Mouse (Mus musculus): ENCODE data around the gene Tesk1. TPM values are rescaled to one million over a fixed set of nuclear protein-coding genes. Genes with fewer than 3 reads are reported as not detected.
A peak's percentile ranks its signal among the peaks of the same experiment; 100 is the strongest.
"Not testable (repeated sequence)": the region's sequence is repeated elsewhere in the genome, so short reads cannot be mapped to it uniquely, and the experiment has no call there.

The Tesk1 gene
- polyA plus RNA-seq, 1 experiment from 2014 or later: 12.7 TPM

DNA sequence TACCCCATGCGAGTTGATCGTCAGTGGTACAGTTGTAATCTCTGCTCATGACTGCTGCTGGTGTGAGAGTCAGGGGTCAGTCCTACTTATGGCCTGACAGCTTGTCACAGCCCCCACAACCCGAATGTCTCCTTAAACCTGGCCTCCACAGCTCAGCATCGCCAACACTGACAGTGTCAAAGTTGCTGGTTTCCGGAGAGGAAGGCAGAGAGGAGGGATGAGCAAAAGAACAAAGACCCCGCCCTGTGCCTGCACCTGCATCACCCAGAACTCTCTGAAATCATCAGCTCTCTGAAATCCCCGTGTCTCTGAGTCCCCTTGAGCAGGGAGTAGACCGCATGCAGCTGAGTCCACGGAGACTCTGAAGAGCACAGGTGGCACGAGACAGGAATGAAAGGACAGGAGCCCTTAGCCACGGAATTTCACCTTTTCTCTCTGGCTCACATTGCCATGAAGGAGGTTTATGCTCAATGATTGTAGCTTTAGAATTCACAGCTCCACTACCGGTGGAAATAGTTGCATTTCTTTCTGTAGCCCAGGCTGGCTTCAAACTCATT lies 41.9 kb downstream of the Tesk1 start, which contains the start of gene Sit1:
Sit1 (minus strand) TSS at position 200 of the 557 bp plus-strand sequence.
- H3K36me3 ChIP-seq: no peaks in the 10 kb centered on the region
- H3K27me3 ChIP-seq: 0 out of 2 replicates have a peak, but pooled peaks cover 4% of the 10 kb centered on the region
- H3K4me2 ChIP-seq (replicated peaks): no peak within 1 kb of the TSS
- H3K4me3 ChIP-seq: no peak within 1 kb of the TSS
- H3K9me3 ChIP-seq: no peaks in the 10 kb centered on the region
- no peak for ATAC-seq (ENCODE audit: low FRiP score, low read depth)
- no peaks in the 10 kb centered on the region for H3K4me1 ChIP-seq
- no peak within 1 kb of the TSS for H3K9ac ChIP-seq (replicated peaks)
- no peak within 1 kb of the TSS for H3K27ac ChIP-seq (replicated peaks)
- WGBS: 61% methylated on average over 12 of the region's 12 CpGs

DNA sequence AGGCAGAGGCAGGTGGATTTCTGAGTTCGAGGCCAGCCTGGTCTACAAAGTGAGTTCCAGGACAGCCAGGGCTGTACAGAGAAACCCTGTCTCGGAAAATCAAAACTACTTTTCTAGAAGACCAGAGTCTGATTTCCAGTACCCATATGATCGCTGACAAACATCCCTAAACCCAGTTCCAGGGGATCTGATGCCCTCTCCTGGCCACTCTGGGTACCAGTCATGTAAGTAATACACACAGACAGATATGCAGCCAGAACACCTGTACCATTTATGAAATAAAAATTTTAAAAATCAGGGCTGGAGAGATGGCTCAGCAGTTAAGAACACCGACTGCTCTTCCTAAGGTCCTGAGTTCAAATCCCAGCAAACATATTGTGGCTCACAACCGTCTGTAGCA lies 43.9 kb downstream of the Tesk1 start:
- H3K4me2 ChIP-seq (replicated peaks); H3K4me3 ChIP-seq; H3K9me3 ChIP-seq; ATAC-seq (ENCODE audit: low FRiP score, low read depth); H3K9ac ChIP-seq (replicated peaks); H3K4me1 ChIP-seq; H3K27ac ChIP-seq (replicated peaks); H3K27me3 ChIP-seq; H3K36me3 ChIP-seq: not testable (repeated sequence)
- 85% methylated on average over 5 of the region's 5 CpGs for WGBS

DNA sequence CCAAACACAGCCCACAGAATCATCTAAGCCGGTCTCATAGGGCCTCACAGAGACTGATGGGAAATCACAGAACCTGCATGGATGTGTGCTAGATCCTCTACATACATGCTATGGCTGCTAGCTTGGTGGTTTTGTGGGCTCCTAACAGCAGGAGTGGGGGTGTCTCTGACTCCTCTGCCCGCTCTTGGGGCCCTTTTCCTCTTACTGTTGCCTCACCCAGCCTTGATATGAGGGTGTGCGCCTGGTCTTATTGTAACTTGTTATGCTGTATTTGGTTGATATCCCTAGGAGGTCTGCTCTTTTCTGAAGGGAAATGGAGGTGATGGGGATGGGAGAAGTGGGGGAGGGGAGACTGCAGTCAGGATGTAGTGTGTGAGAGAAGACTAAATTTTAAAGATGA lies 47.9 kb downstream of the Tesk1 start:
- Histone ChIP-seq H3K9ac (replicated peaks) (no peak overlapping the region), H3K9me3 (no peaks in the 10 kb centered on the region), H3K27me3 (no peaks in the 10 kb centered on the region), H3K36me3 (no peaks in the 10 kb centered on the region), H3K4me1 (peaks cover 7% of the 10 kb centered on the region), H3K4me3 (no peak overlapping the region), H3K27ac (replicated peaks) (no peak overlapping the region), H3K4me2 (replicated peaks) (no peak overlapping the region)
- no peak for ATAC-seq (ENCODE audit: low FRiP score, low read depth)
- 96% methylated on average over 3 of the region's 3 CpGs for WGBS

DNA sequence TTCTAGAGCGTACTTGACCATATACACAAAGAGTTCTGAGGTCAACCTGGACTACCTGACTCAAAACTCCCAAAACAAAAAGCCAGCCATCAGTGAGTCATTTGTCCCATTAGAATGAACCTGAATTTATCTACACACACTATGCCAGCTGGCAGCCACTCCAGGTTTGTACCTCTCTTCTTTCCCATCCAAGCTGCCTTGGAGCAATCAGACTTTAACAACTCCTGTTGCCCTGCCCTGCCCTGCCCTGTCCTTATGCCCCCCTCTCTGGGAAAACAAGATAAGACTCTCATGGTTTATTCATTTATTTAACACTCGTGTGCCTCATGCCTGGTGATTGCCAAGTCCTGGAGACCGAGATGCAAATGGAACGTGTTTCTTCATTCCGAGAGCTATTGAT lies 49.1 kb downstream of the Tesk1 start:
- Histone ChIP-seq H3K27me3 (peaks cover 11% of the 10 kb centered on the region), H3K9me3 (no peaks in the 10 kb centered on the region), H3K9ac (replicated peaks) (no peak overlapping the region), H3K4me2 (replicated peaks) (no peak overlapping the region), H3K4me3 (no peak overlapping the region), H3K27ac (replicated peaks) (no peak overlapping the region), H3K36me3 (0 out of 2 replicates have a peak, but pooled peaks cover 2% of the 10 kb centered on the region), H3K4me1 (peaks cover 7% of the 10 kb centered on the region)
- ATAC-seq (ENCODE audit: low FRiP score, low read depth): no peak
- WGBS: 79% methylated on average over 5 of the region's 5 CpGs

DNA sequence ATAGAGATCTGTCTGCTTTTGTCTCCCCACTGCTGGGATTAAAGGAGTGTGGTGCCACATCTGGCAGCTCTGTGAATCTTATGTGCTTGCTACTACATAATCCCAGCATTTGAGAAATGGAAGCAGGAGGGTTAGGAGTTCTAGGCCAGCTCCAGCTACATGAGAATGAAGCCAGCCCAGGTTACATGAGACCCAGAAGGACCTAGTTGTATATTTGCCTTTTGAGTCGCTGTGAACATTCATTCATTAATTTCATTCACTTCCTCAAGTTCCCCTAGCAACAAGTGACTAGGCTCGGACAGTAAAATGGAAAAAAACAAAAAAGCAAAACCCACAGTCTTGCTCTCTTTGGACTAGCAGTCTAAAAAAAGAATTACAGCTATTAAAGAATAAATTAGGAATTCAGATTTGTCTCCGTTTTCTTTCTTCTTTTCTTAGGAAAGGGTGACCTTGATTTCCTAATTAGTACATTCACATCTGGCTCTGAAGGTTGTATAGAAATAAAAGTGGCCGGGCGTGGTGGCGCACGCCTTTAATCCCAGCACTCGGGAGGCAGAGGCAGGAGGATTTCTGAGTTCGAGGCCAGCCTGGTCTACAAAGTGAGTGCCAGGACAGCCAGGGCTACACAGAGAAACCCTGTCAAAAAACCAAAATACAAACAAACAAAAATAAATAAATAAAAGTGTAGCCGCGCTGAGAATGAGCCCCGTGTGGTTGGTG lies 50.5 kb downstream of the Tesk1 start:
- ATAC-seq (ENCODE audit: low FRiP score, low read depth): no peak
- Histone ChIP-seq H3K27me3 (peaks cover 16% of the 10 kb centered on the region), H3K9ac (replicated peaks) (no peak overlapping the region), H3K9me3 (no peaks in the 10 kb centered on the region), H3K4me2 (replicated peaks) (peak overlapping the region; percentile 66), H3K4me3 (peak overlapping the region; percentile 65), H3K36me3 (0 out of 2 replicates have a peak, but pooled peaks cover 2% of the 10 kb centered on the region), H3K27ac (replicated peaks) (peak overlapping the region; percentile 90), H3K4me1 (peaks cover 20% of the 10 kb centered on the region)
- WGBS: 45% methylated on average over 12 of the region's 12 CpGs

DNA sequence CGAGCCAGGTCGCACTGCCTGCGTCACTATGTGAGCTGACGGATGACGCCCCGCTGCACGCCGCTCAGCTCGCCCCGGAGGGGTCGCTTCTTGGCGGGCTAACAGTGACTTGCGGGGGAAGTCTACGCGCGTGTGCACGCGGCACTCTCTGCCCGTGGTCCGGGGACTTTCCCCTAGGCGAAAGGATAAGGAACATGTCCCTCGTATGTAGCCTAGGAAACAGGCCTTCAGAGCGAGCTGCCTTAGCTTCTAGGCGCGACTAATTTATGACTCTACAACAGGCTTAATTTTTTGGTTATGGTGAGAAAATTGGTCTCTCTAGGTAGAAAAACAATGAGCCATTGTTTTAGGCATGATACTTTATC lies 51.1 kb downstream of the Tesk1 start, which contains the start of gene Ccdc107:
Ccdc107 (plus strand) TSS at position 80 of the 365 bp plus-strand sequence.
- Histone ChIP-seq H3K4me3 (peak within 1 kb of the TSS; percentile 65), H3K36me3 (0 out of 2 replicates have a peak, but pooled peaks cover 2% of the 10 kb centered on the region), H3K9ac (replicated peaks) (peak within 1 kb of the TSS; percentile 76), H3K4me2 (replicated peaks) (peak within 1 kb of the TSS; percentile 66), H3K27ac (replicated peaks) (peak within 1 kb of the TSS; percentile 90), H3K4me1 (peaks cover 26% of the 10 kb centered on the region), H3K27me3 (peaks cover 20% of the 10 kb centered on the region), H3K9me3 (no peaks in the 10 kb centered on the region)
- WGBS: under 1% methylated on average over 25 of the region's 25 CpGs
- ATAC-seq (ENCODE audit: low FRiP score, low read depth): peak; percentile 96

DNA sequence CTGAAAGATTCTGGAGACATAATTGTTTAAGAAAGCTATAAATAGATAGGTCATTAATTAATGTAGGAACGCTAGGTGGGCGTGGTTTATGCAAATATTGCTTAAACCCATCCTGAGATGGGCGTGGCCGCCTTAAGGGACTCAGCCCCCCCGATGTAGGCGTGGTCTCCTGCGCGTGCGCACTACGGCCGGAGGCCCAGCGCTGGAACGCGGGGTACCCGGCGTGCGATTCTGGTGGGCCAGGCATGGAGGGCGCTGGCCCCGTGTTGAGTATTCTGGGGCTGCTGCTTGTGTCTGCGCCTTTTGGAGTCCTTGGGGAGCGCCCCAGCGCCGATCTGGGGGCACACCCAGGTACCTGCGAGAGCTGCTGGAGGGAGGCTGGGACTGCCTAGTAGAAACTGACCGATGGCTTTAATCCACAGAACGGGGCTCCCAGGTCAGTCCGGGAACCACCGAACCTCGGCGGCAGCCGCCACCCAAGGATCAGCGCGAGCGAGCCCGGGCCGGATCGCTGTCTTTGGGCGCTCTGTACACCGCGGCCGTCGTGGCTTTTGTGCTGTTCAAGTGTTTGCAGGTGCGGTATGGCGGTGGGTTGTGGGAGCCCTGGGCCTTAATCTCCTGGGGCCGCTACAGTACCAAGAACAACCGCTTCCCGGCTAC lies 51.6 kb downstream of the Tesk1 start:
- peak overlapping the region; percentile 65 for H3K4me3 ChIP-seq
- WGBS: under 1% methylated on average over 47 of the region's 47 CpGs
- peak overlapping the region; percentile 90 for H3K27ac ChIP-seq (replicated peaks)
- H3K4me2 ChIP-seq (replicated peaks): peak overlapping the region; percentile 66
- ATAC-seq (ENCODE audit: low FRiP score, low read depth): peak; percentile 88
- peak overlapping the region; percentile 76 for H3K9ac ChIP-seq (replicated peaks)
- H3K36me3 ChIP-seq: 0 out of 2 replicates have a peak, but pooled peaks cover 2% of the 10 kb centered on the region
- no peaks in the 10 kb centered on the region for H3K9me3 ChIP-seq
- H3K27me3 ChIP-seq: peaks cover 20% of the 10 kb centered on the region
- peaks cover 31% of the 10 kb centered on the region for H3K4me1 ChIP-seq

DNA sequence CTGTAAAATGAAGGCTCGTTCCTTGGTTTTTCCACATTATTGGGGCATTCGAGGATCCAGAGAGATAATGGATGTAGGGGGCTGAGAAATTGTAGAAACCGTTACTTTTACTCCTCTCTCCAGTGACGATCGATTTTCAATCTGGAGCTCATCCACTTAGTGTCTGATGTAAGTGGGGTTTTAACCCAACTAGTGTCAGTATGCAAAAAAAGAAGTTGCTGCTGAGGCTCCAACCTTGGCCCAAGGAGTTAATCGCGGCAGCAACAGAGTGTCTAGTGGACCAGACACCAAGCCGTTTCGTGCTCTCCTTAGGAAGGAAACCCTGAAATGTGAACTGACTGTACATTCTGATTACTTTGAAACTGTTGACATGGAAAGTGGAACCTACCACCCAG lies 52.1 kb downstream of the Tesk1 start:
- WGBS: 3% methylated on average over 9 of the region's 9 CpGs
- peak overlapping the region; percentile 76 for H3K9ac ChIP-seq (replicated peaks)
- peak overlapping the region; percentile 65 for H3K4me3 ChIP-seq
- no peak for ATAC-seq (ENCODE audit: low FRiP score, low read depth)
- H3K36me3 ChIP-seq: 0 out of 2 replicates have a peak, but pooled peaks cover 2% of the 10 kb centered on the region
- peaks cover 36% of the 10 kb centered on the region for H3K4me1 ChIP-seq
- H3K9me3 ChIP-seq: no peaks in the 10 kb centered on the region
- peak overlapping the region; percentile 66 for H3K4me2 ChIP-seq (replicated peaks)
- peak overlapping the region; percentile 90 for H3K27ac ChIP-seq (replicated peaks)
- H3K27me3 ChIP-seq: peaks cover 20% of the 10 kb centered on the region

DNA sequence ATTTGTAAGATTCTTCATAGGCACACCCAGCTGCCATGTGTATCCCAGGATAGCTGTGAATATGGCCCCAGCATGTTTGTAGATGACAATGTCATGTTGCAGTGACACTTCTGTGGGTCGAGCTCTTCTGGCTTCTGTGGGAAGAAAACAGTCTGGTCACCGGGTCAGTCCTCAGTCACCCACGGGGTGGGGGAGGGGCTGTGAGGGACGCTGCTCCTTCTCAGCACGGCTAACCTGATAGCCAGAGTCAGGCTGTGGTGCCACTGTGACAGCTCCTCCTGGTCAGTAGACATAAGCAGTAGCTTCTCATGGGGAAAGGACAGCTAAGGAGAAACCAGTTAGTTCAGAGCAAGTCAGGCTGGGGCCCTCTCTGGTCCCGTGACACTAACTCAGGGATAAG lies 54.8 kb downstream of the Tesk1 start:
- no peak overlapping the region for H3K4me2 ChIP-seq (replicated peaks)
- no peak for ATAC-seq (ENCODE audit: low FRiP score, low read depth)
- H3K4me3 ChIP-seq: no peak overlapping the region

DNA sequence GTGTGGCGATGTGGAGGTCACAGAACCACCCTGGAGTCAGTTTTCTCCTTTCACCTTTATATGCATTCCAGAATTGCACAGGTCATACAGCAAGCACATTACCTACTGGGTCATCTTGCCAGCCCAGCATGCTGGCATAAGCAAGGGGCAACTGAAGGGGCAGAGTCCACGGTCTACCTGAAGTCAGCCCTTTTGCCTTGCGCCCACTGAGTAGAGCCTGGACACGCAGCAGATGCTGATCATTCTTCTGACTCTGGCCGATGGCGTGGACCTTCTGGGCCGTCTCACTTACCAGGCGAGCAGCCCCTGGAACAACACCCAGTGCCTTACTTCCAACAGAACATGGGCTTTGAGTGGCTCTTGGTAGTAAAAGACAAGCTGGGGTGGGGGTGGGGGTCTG lies 55.7 kb downstream of the Tesk1 start:
- no peak overlapping the region for H3K27ac ChIP-seq (replicated peaks)
- H3K4me1 ChIP-seq: peaks cover 39% of the 10 kb centered on the region

More for the DNA sequence above, 54.8 kb downstream of the Tesk1 start:
- Histone ChIP-seq H3K4me1 (peaks cover 39% of the 10 kb centered on the region), H3K9me3 (no peaks in the 10 kb centered on the region), H3K27me3 (peaks cover 34% of the 10 kb centered on the region), H3K9ac (replicated peaks) (no peak overlapping the region; the same call in 1 of the 2 replicates), H3K36me3 (0 out of 2 replicates have a peak, but pooled peaks cover 2% of the 10 kb centered on the region), H3K27ac (replicated peaks) (no peak overlapping the region; the same call in 1 of the 2 replicates)
- WGBS: 50% methylated on average over 6 of the region's 6 CpGs

More for the DNA sequence above, 55.7 kb downstream of the Tesk1 start:
- no peak overlapping the region for H3K9ac ChIP-seq (replicated peaks)
- H3K9me3 ChIP-seq: no peaks in the 10 kb centered on the region
- H3K4me2 ChIP-seq (replicated peaks): peak overlapping the region; percentile 78
- WGBS: 95% methylated on average over 8 of the region's 8 CpGs
- H3K36me3 ChIP-seq: 0 out of 2 replicates have a peak, but pooled peaks cover 2% of the 10 kb centered on the region
- peaks cover 38% of the 10 kb centered on the region for H3K27me3 ChIP-seq
- no peak overlapping the region; the same call in 1 of the 2 replicates for H3K4me3 ChIP-seq
- ATAC-seq (ENCODE audit: low FRiP score, low read depth): no peak

Measured in midbrain, embryonic 12.5 days (tissue).